Mouse (Mus musculus) MEL-GATA-1-ER (cell line): ENCODE results near the gene Arl2.
"Not testable (repeated sequence)": the region's sequence is repeated elsewhere in the genome, so short reads cannot be mapped to it uniquely, and the experiment has no call there.

Experiments
- DNase-seq: peaks from one replicate; pipeline ENCODE4 v3.0.0-alpha.2; 2012; ENCODE audit warnings: low read depth; ENCODE audit errors: extremely low read depth

The Arl2 gene

DNA sequence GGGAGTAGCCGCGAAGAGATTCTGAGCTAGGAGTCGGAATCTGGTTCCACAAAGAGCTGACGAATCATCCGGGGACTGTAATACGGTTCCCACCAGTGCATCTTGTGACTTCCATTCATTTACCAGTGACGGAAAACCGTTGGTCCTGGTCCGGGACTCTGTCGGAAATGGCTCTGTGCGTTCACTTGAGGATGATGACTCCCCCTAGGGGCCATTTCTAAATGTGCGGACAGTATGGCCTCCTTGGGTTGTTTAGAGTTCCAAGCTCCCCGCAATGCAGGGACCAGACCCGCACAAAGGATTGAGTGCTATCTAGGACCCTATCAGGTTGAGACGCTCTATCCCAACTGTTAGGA is at the start of gene Arl2:
Gene Arl2, minus strand, starts transcription at position 155 of the 356 bp plus-strand sequence.
- DNase-seq: peak; percentile 87

DNA sequence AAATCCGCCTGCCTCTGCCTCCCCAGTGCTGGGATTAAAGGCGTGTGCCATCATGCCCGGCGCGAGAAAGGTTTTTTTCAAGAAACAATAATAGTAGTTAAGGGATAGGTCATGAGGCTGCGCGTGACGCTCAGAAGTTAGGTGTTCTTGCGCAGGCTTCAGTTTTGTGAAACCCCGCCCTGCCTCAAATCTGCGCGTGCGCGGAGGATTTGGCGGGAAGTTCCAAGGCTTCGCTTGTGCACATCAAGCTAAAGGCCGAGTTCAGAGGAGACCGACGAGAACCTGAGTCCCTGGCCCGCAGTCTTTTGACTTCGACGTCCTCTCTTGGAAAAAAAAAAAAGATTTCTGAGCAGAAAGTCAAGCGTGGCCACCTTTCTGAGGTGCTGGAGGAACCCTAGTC is 42.8 kb upstream of the Arl2 start, which contains the start of gene Majin:
Gene Majin, plus strand, starts transcription at position 258 of the 400 bp plus-strand sequence.
- DNase-seq: no peak

DNA sequence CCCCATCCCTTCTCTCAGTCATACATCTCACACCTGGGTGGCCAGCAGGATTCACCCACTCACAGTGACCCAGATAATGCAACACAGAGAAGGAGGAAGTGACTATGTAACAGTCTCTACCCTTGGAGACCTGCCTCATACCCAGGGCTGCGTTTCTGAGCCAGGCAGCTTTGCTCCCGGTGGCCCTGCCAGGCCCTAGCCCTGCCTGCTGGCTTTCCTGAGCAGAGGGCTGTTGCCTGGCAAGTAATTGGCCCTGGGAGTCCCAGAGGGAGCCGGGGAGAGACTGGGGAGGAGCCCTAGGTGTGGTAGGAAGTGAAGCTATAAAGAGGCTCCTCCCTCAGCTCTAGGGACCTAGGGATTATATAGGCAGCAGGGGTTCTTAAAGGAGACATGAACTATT is 41.2 kb upstream of the Arl2 start:
- no peak for DNase-seq

DNA sequence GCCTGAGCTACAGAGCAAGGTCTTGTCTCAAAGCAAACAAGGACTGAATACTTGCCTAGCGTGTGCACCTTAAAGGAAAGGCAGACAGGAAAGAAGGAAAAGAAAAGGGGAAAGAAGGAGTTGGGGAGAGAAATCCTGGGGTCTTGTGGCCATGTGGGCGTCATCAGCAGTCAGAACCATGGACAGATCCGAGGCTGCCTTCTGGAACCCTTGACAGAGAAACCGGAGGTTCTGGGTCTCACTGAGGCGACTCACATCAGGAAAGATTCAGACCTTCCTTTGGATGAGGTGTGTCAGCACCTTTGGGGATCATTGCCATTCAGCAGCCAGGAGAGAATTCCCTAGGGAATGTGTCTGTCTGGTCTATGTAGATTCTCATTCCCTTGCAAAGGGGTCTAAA is 40.3 kb upstream of the Arl2 start:
- no peak for DNase-seq

DNA sequence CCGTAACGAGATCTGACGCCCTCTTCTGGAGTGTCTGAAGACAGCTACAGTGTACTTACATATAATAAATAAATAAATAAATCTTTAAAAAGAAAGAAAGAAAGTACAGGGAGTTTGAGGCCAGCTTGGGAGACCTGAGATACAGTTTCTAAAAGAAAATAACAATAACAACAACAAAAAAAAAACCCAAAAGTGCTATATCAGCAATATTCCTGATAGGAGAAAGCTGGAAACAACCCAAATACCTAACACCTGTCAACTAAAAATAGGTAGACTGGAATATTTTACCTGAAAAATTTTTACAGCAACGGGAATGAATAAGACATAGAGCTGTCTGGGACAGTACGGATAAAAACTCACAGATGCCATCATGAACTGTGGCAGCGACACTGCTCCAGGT is 37.4 kb upstream of the Arl2 start:
- no peak for DNase-seq

DNA sequence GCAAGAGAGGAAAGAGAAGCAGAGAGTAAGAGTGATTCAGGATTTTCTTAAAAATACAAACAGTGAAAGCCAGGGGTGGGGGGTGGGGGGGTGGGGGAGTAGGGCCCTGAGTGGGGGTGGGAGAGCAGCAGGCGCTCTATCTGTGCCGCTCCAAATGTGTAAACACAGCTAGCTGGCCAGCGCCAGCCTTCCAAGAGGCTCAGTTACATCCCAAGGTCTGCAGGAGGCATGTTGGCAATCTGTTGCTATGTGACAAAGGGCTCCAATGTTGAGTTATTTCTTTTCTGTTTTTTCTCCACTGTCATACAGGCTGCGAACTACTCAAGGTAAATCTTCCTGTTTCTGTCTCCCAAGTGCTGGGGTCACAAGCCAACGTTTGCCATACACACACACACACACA is 33.4 kb upstream of the Arl2 start:
- DNase-seq: no peak

DNA sequence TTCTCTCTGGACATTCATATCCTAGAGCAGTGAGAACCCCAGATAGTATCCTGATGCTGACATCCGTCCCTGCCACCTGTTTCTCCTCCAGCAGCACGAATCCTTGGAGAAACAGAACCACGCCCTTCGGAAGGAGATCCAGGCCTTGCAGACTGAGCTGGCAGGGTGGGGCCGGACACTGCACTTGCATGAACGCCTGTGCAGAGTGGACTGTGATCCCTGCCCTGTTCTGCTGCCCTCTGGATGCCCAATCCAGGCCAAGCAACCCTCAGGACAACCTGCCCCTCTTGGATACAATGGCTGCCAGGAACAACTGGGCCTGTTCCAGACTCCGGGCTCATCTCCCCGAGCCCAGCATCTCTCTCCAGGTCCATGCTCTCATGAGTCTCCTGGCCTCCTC is 29.9 kb upstream of the Arl2 start:
- DNase-seq: no peak

DNA sequence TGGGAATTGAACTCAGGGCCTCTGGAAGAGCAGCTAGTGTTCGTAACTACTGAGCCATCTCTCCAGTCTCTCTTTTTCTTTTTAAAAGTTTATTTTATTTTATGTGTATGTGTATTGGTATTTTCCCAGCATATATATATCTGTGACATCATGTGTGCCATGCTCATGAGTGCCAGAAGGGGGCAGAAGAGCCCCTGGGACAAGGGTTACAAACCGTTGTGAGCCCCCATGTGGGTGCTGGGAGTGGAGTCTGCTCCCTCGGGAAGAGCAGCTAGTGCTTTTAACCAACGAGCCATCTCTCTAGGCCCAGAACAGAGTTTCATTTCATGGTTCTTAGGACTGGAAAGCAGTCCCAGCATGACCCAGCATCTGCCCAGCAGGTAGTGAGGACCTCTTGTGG is 25.4 kb upstream of the Arl2 start:
- no peak for DNase-seq

DNA sequence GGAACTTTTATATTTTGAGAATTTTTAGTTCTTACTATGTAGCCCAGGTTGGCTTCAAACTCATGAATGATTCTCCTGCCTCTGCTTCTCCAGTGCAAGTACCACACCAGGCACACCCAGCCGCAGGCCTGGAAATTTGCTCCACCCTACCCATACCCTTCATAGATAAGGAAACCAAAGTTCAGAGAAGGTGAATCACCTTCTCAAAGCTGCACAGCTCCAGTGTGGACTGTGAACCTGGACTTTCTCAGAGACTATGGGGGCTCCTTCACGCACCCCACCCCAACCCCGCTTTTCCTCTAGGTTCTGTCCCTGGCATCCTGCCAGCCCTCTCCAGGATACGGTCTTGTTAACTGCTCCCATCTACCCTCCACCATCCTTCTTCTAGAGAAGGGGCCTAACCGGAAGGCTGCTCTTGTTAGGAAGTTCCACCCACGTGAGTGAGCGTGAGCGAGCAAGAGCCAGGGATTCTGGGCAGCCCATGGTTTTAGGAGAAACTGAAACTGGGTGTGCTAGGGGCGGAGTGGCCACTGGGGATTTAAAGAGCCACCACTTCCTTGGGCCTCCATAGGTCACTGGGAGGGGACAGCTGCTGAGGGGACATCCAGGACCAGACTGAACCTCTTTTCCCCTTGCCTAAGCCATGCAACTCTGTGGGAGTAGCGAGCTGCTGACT is 22.7 kb upstream of the Arl2 start:
- DNase-seq: no peak

DNA sequence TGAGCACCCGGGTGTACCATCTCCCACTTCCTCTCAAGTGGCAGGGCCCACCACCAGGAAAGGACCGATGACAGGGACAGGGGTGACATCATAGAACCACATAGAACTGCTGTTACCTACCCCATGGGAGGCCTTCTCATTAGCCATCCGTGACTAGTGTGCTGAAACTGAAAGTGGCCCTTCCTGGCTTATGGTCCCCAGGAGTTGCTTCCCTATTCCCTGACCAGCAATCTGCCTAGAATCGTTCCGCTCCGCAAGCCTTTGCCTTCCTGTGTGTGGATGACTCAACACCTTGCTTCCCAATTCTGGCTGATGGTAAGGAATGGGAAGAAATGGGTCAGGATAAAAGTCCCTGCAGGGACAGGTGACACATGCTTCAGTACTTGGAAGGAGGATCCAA is 15.9 kb upstream of the Arl2 start:
- no peak for DNase-seq

DNA sequence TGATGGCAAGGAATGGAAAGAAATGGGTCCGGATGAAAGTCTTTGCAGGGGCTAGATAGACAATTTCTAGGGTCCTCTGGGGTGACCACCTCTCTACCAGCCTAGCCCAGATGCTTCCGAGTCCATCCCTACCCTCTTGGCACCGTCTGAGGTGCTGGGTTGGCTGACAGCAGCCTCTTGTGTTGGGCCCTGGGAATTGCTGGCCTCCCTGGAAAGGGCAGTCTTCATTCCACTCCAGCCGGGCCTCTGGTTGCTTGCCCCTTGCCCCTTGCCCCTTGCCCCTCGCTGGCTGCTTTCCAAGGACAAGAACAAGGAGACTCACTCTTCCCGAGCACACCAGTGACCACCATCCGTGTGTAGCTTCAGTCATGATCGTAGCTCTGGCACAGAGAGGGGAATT is 15.0 kb upstream of the Arl2 start:
- no peak for DNase-seq

DNA sequence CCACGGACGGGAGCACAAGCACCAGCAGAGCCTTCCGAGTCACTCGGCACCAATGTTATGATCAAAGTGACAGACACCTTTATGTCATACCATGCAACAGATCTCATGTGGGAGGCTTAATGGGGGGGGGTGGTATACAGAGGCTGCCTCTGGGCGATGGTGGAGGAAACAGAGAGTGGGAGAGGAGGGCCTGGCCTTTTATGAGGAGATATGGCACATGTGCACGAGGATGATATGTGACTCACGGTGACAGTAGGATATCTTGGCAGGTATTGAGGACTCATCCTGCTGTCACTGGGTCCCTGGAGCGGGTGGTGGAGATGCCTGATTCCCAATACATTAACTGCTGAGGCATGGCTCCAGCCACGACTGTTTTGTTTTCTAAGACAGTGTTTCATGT is 13.8 kb upstream of the Arl2 start:
- no peak for DNase-seq

DNA sequence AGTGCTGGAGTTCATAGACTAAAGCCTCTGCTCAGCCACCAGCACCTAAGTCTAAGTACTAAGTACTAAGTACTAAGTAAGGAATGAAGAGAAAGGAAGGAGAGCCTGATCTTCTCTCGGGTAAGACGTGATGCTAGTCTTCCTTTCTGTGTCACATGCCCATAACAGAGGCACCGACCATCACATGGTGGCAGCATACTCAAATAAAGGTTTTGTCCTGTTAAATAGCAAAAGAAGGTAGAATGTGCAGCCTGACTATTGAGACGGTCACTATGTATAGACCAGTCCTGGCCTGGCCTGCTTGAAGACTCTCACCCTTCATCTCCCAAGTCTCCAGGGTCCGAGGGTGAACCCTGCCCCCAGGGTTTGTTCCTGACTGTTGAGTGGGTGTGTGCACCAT is 3.5 kb upstream of the Arl2 start:
- DNase-seq: no peak

DNA sequence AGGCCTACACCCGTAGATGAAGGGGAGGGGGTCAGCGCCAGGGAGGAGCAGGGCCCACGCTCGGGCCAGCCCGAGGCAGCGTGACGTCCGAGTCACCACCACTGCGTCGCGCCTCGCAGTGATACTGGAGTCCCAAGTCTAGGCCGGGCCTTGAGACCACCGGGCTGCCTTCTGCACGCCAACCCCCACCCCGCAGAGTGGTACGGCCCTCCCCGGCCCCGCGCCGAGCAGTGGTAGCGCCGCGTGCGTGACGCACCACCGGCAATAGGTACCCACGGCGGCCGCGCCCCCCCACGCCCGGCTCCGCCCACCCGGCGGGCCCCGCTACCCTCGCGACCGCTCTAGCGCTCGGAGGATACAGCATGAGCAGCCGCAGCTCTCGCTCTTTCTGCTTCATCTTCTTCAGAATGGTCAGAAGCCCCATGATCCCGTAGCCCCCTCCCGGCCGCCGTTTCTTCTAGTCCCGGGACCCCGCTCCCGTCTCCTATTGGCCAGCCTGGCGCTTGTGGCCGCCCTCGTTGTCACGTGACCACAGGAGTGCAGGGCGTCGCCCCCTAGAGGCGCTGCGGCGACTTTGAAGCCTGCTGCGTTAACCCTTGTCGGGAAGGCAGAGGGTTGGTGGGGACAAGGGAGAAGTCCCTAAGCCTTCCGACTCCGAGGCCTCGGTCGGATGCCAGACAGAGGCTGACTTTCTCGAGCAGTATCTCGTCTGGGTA is 512 bp downstream of the Arl2 start, which contains the start of gene Batf2:
Gene Batf2, plus strand, starts transcription at position 306 of the 716 bp plus-strand sequence.
- DNase-seq: peak; percentile 89

DNA sequence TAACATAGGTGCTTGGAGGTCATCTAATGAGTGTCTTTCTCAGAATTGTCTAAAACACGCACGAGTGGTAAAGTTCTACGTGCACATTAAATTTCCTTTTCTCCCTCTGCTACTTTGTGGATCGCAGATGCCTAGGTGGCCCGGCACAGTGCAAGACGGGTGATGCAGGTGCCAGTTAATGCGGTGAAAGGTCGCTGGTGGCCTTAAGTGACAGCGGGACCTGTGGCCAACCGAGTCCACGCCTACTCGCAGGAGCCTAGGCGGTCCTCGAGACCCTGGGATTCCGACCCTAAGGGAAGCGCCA is 1.0 kb downstream of the Arl2 start:
- DNase-seq: no peak

DNA sequence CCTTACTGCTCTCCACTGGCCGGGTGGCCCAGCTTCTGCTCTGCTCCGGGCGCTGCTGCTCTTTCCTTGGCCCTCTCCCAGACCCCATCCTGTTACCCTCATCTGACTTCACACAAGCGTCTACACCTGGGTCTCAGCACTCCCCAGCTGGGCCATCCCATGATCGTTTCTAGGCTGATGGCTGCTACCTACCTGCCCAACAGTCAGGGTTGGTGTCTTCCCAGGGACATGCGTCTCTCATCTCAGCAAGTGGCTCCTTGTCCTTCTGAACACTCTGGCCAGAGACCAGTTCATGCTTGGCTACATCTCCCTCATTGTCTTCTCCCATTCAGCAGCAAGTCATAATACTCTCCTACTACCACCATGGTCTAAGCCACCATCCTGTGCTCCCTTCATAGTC is 1.6 kb downstream of the Arl2 start:
- no peak for DNase-seq

DNA sequence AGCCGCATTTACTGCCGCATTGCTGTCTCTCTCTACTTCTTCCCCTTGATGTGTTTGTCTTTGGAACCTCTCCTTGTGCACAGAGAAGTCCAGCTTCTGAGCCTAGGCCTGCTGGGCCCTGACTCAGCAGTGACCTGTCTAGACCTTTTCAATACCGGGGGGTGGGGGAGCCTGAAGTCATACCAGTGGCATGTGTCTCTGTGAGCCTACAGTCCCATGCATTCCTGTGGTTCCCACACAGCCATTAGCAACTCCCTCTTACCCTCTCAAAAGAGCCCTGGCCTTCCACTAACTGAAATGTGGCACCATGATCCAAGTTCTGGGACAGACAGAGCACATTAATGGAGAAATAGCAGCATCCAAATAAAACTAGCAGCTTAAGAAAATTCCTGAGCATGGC is 5.0 kb downstream of the Arl2 start:
- DNase-seq: no peak

DNA sequence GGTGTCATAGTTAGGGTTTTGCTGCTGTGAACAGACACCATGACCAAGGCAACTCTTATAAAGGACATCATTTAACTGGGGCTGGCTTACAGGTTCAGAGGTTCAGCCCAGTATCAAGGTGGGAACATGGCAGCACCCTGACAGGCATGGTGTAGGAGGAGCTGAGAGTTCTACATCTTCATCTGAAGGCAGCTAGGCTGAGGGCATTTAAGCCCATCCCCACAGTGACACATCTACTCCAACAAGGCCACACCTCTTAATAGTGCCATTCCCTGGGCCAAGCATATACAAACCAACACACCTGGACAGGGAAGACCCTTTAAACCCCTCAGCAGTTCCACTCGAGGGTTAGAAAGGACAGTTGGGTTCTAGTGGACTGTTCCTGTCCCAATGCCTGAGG is 8.2 kb downstream of the Arl2 start:
- not testable (repeated sequence) for DNase-seq

DNA sequence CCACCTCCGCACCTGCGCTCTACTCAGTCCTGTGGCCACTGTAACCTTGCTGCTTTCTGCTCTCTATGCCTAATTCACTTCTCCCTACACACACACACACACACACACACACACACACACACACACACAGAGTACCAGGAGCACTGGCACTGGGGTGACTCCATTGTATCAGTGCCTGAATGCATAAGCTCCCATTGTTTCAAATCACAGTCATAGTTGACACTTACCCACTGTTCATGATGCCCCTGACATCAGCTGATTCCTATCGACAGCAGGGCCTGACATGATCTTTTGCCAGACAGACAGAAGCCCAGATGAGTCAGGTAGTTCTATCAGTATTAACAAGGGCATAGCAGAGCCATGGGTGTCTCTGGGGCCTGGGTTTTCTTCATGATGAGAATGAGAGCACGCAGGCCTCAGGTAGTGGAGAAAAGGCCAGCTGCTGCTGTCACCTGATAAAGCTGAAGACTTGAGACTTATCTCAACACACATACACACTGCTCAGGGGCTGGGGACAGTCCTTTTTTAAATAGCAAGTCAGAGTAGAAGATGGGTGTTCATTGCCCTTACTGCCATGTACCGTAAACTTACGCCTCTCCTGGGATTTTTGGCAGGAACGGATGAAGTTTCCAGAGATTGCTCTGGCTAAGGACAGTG is 9.0 kb downstream of the Arl2 start:
- DNase-seq: peak; percentile 27

DNA sequence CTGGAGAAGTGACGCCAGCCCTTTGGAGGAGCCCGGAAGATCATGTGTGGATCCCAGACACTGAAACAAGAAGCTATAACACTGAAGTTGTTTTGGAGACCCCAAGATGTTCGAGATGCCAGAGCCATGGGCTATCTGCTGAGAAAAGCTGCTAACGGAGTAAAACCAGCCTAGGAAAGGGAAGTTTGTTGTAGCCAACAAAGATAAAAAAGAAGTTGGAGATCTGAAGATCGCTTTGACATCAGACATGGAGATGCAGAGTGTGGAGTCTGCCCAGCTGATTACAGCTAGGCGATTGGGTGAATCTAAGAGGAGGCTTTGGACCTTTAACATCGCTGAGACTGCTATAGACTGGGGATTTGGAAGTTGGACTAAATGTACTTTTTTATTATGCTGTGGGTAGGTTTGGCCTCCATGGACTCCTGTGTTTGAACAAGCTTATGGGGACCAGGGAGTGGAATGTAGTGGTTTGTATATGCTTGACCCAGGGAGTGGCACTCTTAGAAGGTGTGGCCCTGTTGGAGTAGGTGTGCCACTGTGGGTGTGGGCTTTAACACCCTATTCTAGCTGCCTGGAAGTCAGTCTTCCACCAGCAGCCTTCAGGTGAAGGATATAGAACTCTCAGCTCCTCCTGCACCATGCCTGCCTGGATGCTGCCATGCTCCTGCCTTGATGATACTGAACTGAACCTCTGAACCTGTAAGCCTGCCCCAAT is 10.8 kb downstream of the Arl2 start:
- not testable (repeated sequence) for DNase-seq

DNA sequence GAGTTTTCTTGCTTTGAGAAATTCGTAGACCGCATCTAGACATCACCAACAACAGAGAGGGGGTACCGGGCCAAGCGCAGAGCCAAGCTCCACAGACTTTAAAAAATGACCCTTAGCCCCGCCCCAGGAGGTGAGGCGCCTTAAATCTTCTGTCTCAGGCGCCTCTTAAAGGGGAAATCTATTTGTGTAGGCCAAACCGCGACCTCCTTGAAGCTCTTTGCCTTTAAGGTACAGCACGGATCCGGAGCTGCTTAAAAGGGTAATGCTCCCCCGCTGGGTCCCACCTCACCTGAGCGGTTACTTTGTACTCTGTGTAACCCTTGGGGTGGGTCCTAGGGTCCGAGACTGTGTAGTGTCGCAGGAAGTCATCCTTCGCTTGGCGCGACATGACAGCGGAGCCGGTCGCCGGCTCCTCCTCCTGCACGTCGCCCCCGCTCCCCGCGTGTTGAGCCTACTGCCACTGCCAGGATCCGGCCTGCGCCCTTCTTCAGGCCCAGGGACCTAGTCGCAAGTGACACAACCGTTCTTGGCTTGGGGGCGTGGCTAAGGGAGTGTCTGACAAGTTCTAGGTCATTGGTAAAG is 13.5 kb downstream of the Arl2 start, which contains the start of gene Snx15:
Gene Snx15, minus strand, starts transcription at position 545 of the 582 bp plus-strand sequence.
- DNase-seq: peak; percentile 96
